15 mouse cellular contexts compared by ENCODE assay signal in the genomic region with DNA sequence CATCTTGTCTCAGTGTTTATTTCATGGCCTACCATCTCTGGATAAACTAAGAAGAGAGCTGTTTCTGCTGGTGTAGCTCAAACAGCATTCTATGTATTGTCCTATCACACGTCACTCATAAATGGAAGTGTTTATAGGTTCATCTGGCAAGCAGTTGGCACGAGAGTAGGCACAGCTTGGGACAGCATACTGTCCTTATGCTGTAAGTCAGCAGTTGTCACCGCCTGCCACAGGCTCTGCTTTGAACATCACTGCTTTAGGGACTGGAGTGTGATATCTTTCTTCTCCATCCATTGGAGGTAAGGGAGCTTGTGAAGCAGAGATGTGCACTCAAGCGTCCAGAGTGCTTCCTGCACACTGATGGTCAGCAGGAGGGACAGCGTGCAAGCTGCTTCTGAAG. TPM values are rescaled to one million over a fixed set of nuclear protein-coding genes. Genes with fewer than 3 reads are reported as not detected.
DNase-seq lines count a peak whose midpoint lies in the region; ATAC-seq and TF ChIP-seq lines count a peak whose summit lies in the region.
"Had no signal": no experiment of that assay in that cellular context is flagged by ENCODE, and none has a peak within 500 bp of the region (broad histone marks: within the 10 kb centered on the region; RNA-seq: fewer than 3 reads in every experiment).

No protein-coding gene starts in this region.

- peak; percentile 39 for DNase-seq in left cerebral cortex, postnatal 4 days
- no peak for DNase-seq in left cerebral cortex, adult 18-20 months (ENCODE audit: low spot score in 2 of 2)
- peak; percentile 74 for DNase-seq in cerebellum, adult 9-11 months
- DNase-seq in layer of hippocampus, adult 9-10 months (ENCODE audit: low spot score): peak; percentile 67
- DNase-seq in liver, postnatal 0 days: no peak
- no peak for DNase-seq in spleen, postnatal 36 days (ENCODE audit: low spot score in 2 of 2)
- no peak for DNase-seq in midbrain, embryonic 14.5 days
- DNase-seq: adrenal gland, adult 8-10 months; kidney, postnatal 36 days; thymus, postnatal 4 days had no signal

- peak overlapping the region; percentile 25 for H3K27ac ChIP-seq in liver, postnatal 0 days (ENCODE audit: low read depth)
- H3K27ac ChIP-seq in midbrain, embryonic 14.5 days (replicated peaks; ENCODE audit: low read depth, low read length): no peak overlapping the region
- H3K27ac ChIP-seq: limb, embryonic 10.5 days; midbrain, embryonic 13.5 days had no signal

- no peaks in the 10 kb centered on the region for H3K9me3 ChIP-seq in liver, postnatal 0 days (ENCODE audit: low read length)
- no peaks in the 10 kb centered on the region for H3K9me3 ChIP-seq in midbrain, embryonic 14.5 days (ENCODE audit: control insufficient read depth, low read length)
- H3K9me3 ChIP-seq: limb, embryonic 10.5 days; midbrain, embryonic 13.5 days had no signal

- 70% methylated on average over 5 of the region's 5 CpGs for WGBS in liver, postnatal 0 days (ENCODE audit: insufficient replicate concordance)
- 78% methylated on average over 5 of the region's 5 CpGs for WGBS in midbrain, embryonic 14.5 days

- no peak for TF ChIP-seq EP300 in liver, postnatal 0 days (IDR thresholded peaks at IDR 0.05; ENCODE audit: low read depth)

- no peak for TF ChIP-seq CTCF in liver, postnatal 0 days (IDR thresholded peaks at IDR 0.05; ENCODE audit: low read depth)

- intact Hi-C loops in left cerebral cortex, postnatal 4 days (cut with DNase I): no loop called here

- ATAC-seq in liver, postnatal 0 days: no peak
- no peak for ATAC-seq in midbrain, embryonic 14.5 days (ENCODE audit: low FRiP score, low TSS enrichment)
- ATAC-seq: intestine, embryonic 16.5 days; lung, postnatal 0 days; midbrain, embryonic 13.5 days had no signal

- no peak overlapping the region for H3K4me3 ChIP-seq in liver, postnatal 0 days (ENCODE audit: low read depth, low read length)
- H3K4me3 ChIP-seq in midbrain, embryonic 14.5 days (replicated peaks; ENCODE audit: low read depth, low read length): no peak overlapping the region
- H3K4me3 ChIP-seq: limb, embryonic 10.5 days; midbrain, embryonic 13.5 days had no signal

- no peaks in the 10 kb centered on the region for H3K27me3 ChIP-seq in liver, postnatal 0 days (ENCODE audit: insufficient read depth, low read length)
- no peaks in the 10 kb centered on the region for H3K27me3 ChIP-seq in midbrain, embryonic 14.5 days (ENCODE audit: control insufficient read depth, insufficient read depth, low read length)
- H3K27me3 ChIP-seq: CH12.LX; midbrain, embryonic 13.5 days had no signal

- H3K36me3 ChIP-seq in liver, postnatal 0 days (replicated peaks; ENCODE audit: insufficient read depth, low read length): peaks cover 5% of the 10 kb centered on the region; the same call in 1 of the 2 replicates
- H3K36me3 ChIP-seq in midbrain, embryonic 14.5 days (ENCODE audit: control insufficient read depth, insufficient read depth, low read length): no peaks in the 10 kb centered on the region

- H3K4me1 ChIP-seq in liver, postnatal 0 days (ENCODE audit: insufficient read depth): peaks cover 60% of the 10 kb centered on the region
- H3K4me1 ChIP-seq in midbrain, embryonic 14.5 days (ENCODE audit: control insufficient read depth, insufficient read depth, low read length): no peaks in the 10 kb centered on the region
- H3K4me1 ChIP-seq: limb, embryonic 10.5 days; midbrain, embryonic 13.5 days had no signal

- peak overlapping the region; percentile 27; the same call in 1 of the 2 replicates for H3K4me2 ChIP-seq in liver, postnatal 0 days (ENCODE audit: low read depth, low read length)
- no peak overlapping the region for H3K4me2 ChIP-seq in midbrain, embryonic 14.5 days (ENCODE audit: low read length)
- H3K4me2 ChIP-seq: midbrain, embryonic 13.5 days had no signal

- H3K9ac ChIP-seq in liver, postnatal 0 days (replicated peaks): peak overlapping the region; percentile 13; the same call in 1 of the 2 replicates
- no peak overlapping the region for H3K9ac ChIP-seq in midbrain, embryonic 14.5 days (replicated peaks; ENCODE audit: low read length)
- H3K9ac ChIP-seq: midbrain, embryonic 13.5 days had no signal

RNA-seq across cellular contexts. Expression of a gene that starts 19.8 kb away (rescaled TPM):
- total RNA-seq in left cerebral cortex, postnatal 4 days (2021): 100 to 1,000 TPM; 202 to 219 TPM
- 100 to 1,000 TPM; 163 to 164 TPM for total RNA-seq in left cerebral cortex, adult 18-20 months (2021)
- 3.3 and 3.6 TPM in 2 replicates for polyA plus RNA-seq in liver, postnatal 0 days (2015; fragmentation: Nextera tagmentation; extraction: Ambion mirVana)
- 32.1 and 35.4 TPM in 2 replicates for polyA plus RNA-seq in midbrain, embryonic 14.5 days (2014; fragmentation: Nextera tagmentation; extraction: Ambion mirVana)

RNA-seq across cellular contexts. Expression of a gene that starts 35.6 kb away (rescaled TPM):
- total RNA-seq in left cerebral cortex, postnatal 4 days (2021): 100 to 1,000 TPM; 639 to 650 TPM
- total RNA-seq in left cerebral cortex, adult 18-20 months (2021): 100 to 1,000 TPM; 457 to 473 TPM
- 315 and 325 TPM in 2 replicates for polyA plus RNA-seq in liver, postnatal 0 days (2015; fragmentation: Nextera tagmentation; extraction: Ambion mirVana)
- 432 and 438 TPM in 2 replicates for polyA plus RNA-seq in midbrain, embryonic 14.5 days (2014; fragmentation: Nextera tagmentation; extraction: Ambion mirVana)

RNA-seq across cellular contexts. Expression of a gene that starts 48.6 kb away (rescaled TPM):
- 10 to 100 TPM; 74.1 to 76.3 TPM for total RNA-seq in left cerebral cortex, postnatal 4 days (2021)
- total RNA-seq in left cerebral cortex, adult 18-20 months (2021): 100 to 1,000 TPM in 1 of 2 experiments, 10 to 100 TPM in 1; 96.8 to 105 TPM
- polyA plus RNA-seq in liver, postnatal 0 days (2015; fragmentation: Nextera tagmentation; extraction: Ambion mirVana): 9.6 and 10.6 TPM in 2 replicates
- 29.7 and 32.7 TPM in 2 replicates for polyA plus RNA-seq in midbrain, embryonic 14.5 days (2014; fragmentation: Nextera tagmentation; extraction: Ambion mirVana)

Comparison
In these comparisons a context has a peak if more than half of its experiments do, and no peak if none do; other contexts are left out.
1. DNase-seq: peak in left cerebral cortex, postnatal 4 days (single experiment), cerebellum, adult 9-11 months (single experiment) and layer of hippocampus, adult 9-10 months (single experiment); none in left cerebral cortex, adult 18-20 months (0 of 2), liver, postnatal 0 days (single experiment), spleen, postnatal 36 days (0 of 2) and midbrain, embryonic 14.5 days (single experiment).